Mouse (Mus musculus) kidney, embryonic 16.5 days (tissue): Measurements from ENCODE around the gene Sltm. TPM values are rescaled to one million over a fixed set of nuclear protein-coding genes. Genes with fewer than 3 reads are reported as not detected.

Experiments
- ATAC-seq: fragments of 200-750 bp; cut with Nextera tagmentation; 2 replicates; pipeline ENCODE4 v1.8.0; 2017; ENCODE audit warnings: moderate TSS enrichment; ENCODE audit not compliant: low FRiP score, low TSS enrichment
- H3K27ac ChIP-seq: fragments of 300-500 bp; sonication (generic); 2 replicates; pipeline ENCODE4 v1.5.1; 2014; ENCODE audit warnings: low read length
- H3K27me3 ChIP-seq: fragments of 300-500 bp; sonication (generic); 2 replicates; pipeline ENCODE4 v1.6.1; 2014; ENCODE audit warnings: low read length, control low read depth, mixed read lengths; ENCODE audit not compliant: insufficient read depth
- H3K36me3 ChIP-seq: fragments of 300-500 bp; sonication (generic); 2 replicates; pipeline ENCODE4 v1.6.1; 2014; ENCODE audit warnings: low read length, control low read depth, mixed read lengths; ENCODE audit not compliant: insufficient read depth
- H3K4me1 ChIP-seq: fragments of 300-500 bp; sonication (generic); 2 replicates; pipeline ENCODE4 v1.6.1; 2014; ENCODE audit warnings: low read length, control low read depth, mixed read lengths; ENCODE audit not compliant: insufficient read depth
- H3K4me2 ChIP-seq: fragments of 300-500 bp; sonication (generic); replicated peaks from 2 replicates; pipeline ENCODE4 v1.6.1; 2014; ENCODE audit warnings: low read depth, low read length
- H3K4me3 ChIP-seq: fragments of 300-500 bp; sonication (generic); 2 replicates; pipeline ENCODE4 v1.5.1; 2014; ENCODE audit warnings: mild to moderate bottlenecking, low read length
- H3K9ac ChIP-seq: fragments of 300-500 bp; sonication (generic); replicated peaks from 2 replicates; pipeline ENCODE4 v1.6.1; 2014; ENCODE audit warnings: low read length
- H3K9me3 ChIP-seq: fragments of 300-500 bp; sonication (generic); 2 replicates; pipeline ENCODE4 v1.6.1; 2016; ENCODE audit warnings: low read length, control low read depth
- WGBS: fragments of 180-500 bp; shearing (Covaris S2); extraction: QIAGEN DNeasy Blood & Tissue Kit; methylation state at CpG from one replicate; pipeline ENCODE4 v1.1.7; 2014; 5-methylcytosine and 5-hydroxymethylcytosine counted together
- polyA plus RNA-seq: library from polyadenylated mRNA; unstranded; fragments of >200 nt; fragmentation: Nextera tagmentation; extraction: Ambion mirVana; gene quantifications from 2 replicates; pipeline ENCODE4 v1.2.1, GENCODE M21; 2015

Gene Sltm
- 49.2 and 63.8 TPM in 2 replicates for polyA plus RNA-seq

- peak; percentile 96 for ATAC-seq
- H3K27me3 ChIP-seq, result no peaks in the 10 kb centered on the region
Measured at GRCm38 (mm10) chr9:70542305-70543041, at the start of gene Sltm. Sltm (plus strand) TSS chr9:70542754.

GRCm38 (mm10) chr9:70493038-70493437 is 49.5 kb upstream of the Sltm start:
- no peak overlapping the region for H3K27ac ChIP-seq
- no peak for ATAC-seq
- peaks cover 3% of the 10 kb centered on the region for H3K36me3 ChIP-seq
- WGBS, result 92% methylated on average over 2 of the region's 2 CpGs
- H3K9ac ChIP-seq, result no peak overlapping the region
- H3K9me3 ChIP-seq, result no peaks in the 10 kb centered on the region
- H3K4me1 ChIP-seq, result no peaks in the 10 kb centered on the region
- H3K4me2 ChIP-seq, result no peak overlapping the region
- no peaks in the 10 kb centered on the region for H3K27me3 ChIP-seq
- H3K4me3 ChIP-seq, result no peak overlapping the region

More at GRCm38 (mm10) chr9:70542305-70543041, at the start of gene Sltm:
- Histone ChIP-seq H3K9ac (peak within 1 kb of the TSS; percentile 94), H3K36me3 (no peaks in the 10 kb centered on the region), H3K4me2 (peak within 1 kb of the TSS; percentile 87), H3K27ac (peak within 1 kb of the TSS; percentile 99), H3K4me3 (peak within 1 kb of the TSS; percentile 86), H3K9me3 (no peaks in the 10 kb centered on the region), H3K4me1 (peaks cover 18% of the 10 kb centered on the region)
- whole genome bisulfite sequencing, result under 1% methylated on average over 68 of the region's 75 CpGs

- no peaks in the 10 kb centered on the region; the same call in 1 of the 2 replicates for H3K36me3 ChIP-seq
- ATAC-seq, result no peak
- H3K27ac ChIP-seq, result no peak overlapping the region
Measured at GRCm38 (mm10) chr9:70496990-70497389, 45.6 kb upstream of the Sltm start.

GRCm38 (mm10) chr9:70502284-70503014 is 40.1 kb upstream of the Sltm start:
- Histone ChIP-seq H3K4me2 (peak overlapping the region; percentile 70), H3K27me3 (no peaks in the 10 kb centered on the region), H3K27ac (peak overlapping the region; percentile 96), H3K36me3 (no peaks in the 10 kb centered on the region), H3K9me3 (no peaks in the 10 kb centered on the region), H3K9ac (peak overlapping the region; percentile 89), H3K4me3 (peak overlapping the region; percentile 98), H3K4me1 (peaks cover 16% of the 10 kb centered on the region)
- ATAC-seq, result no peak
- WGBS, result 33% methylated on average over 10 of the region's 10 CpGs

More at GRCm38 (mm10) chr9:70496990-70497389, 45.6 kb upstream of the Sltm start:
- H3K4me2 ChIP-seq, result no peak overlapping the region
- no peaks in the 10 kb centered on the region for H3K9me3 ChIP-seq
- peaks cover 5% of the 10 kb centered on the region for H3K4me1 ChIP-seq
- H3K27me3 ChIP-seq, result no peaks in the 10 kb centered on the region
- no peak overlapping the region for H3K9ac ChIP-seq
- H3K4me3 ChIP-seq, result no peak overlapping the region

GRCm38 (mm10) chr9:70503015-70503603 is 39.4 kb upstream of the Sltm start:
- Histone ChIP-seq H3K4me2 (peak overlapping the region; percentile 70), H3K4me1 (peaks cover 16% of the 10 kb centered on the region), H3K27me3 (no peaks in the 10 kb centered on the region), H3K36me3 (no peaks in the 10 kb centered on the region), H3K27ac (peak overlapping the region; percentile 96), H3K9ac (peak overlapping the region; percentile 89), H3K4me3 (peak overlapping the region; percentile 98), H3K9me3 (no peaks in the 10 kb centered on the region)
- WGBS, result under 1% methylated on average over 49 of the region's 70 CpGs
- peak; percentile 94 for ATAC-seq

GRCm38 (mm10) chr9:70503626-70504041 is 38.9 kb upstream of the Sltm start, which contains the start of gene Rnf111:
Rnf111 (minus strand) TSS chr9:70503725.
- H3K27me3 ChIP-seq, result no peaks in the 10 kb centered on the region
- peak within 1 kb of the TSS; percentile 89 for H3K9ac ChIP-seq
- H3K4me2 ChIP-seq, result peak within 1 kb of the TSS; percentile 70
- H3K4me3 ChIP-seq, result peak within 1 kb of the TSS; percentile 98
- H3K27ac ChIP-seq, result peak within 1 kb of the TSS; percentile 96
- ATAC-seq, result peak; percentile 97
- peaks cover 16% of the 10 kb centered on the region for H3K4me1 ChIP-seq
- H3K9me3 ChIP-seq, result no peaks in the 10 kb centered on the region
- under 1% methylated on average over 44 of the region's 45 CpGs for WGBS
- no peaks in the 10 kb centered on the region for H3K36me3 ChIP-seq

GRCm38 (mm10) chr9:70506186-70506585 is 36.4 kb upstream of the Sltm start:
- Histone ChIP-seq H3K36me3 (no peaks in the 10 kb centered on the region), H3K27ac (no peak overlapping the region), H3K4me2 (no peak overlapping the region), H3K9me3 (no peaks in the 10 kb centered on the region), H3K27me3 (no peaks in the 10 kb centered on the region), H3K4me3 (no peak overlapping the region), H3K9ac (no peak overlapping the region), H3K4me1 (peaks cover 16% of the 10 kb centered on the region)
- WGBS, result 36% methylated on average over 2 of the region's 2 CpGs
- no peak for ATAC-seq

GRCm38 (mm10) chr9:70506787-70507186 is 35.8 kb upstream of the Sltm start:
- ATAC-seq, result no peak
- peak overlapping the region; percentile 25; the same call in 1 of the 2 replicates for H3K27ac ChIP-seq
- 66% methylated on average over 8 of the region's 8 CpGs for WGBS

GRCm38 (mm10) chr9:70509906-70510525 is 32.5 kb upstream of the Sltm start:
- Histone ChIP-seq H3K4me3 (no peak overlapping the region), H3K27ac (no peak overlapping the region), H3K9me3 (no peaks in the 10 kb centered on the region), H3K27me3 (no peaks in the 10 kb centered on the region), H3K4me1 (no peaks in the 10 kb centered on the region), H3K36me3 (no peaks in the 10 kb centered on the region), H3K4me2 (no peak overlapping the region), H3K9ac (no peak overlapping the region)
- ATAC-seq, result no peak
- 64% methylated on average over 4 of the region's 4 CpGs for WGBS

More at GRCm38 (mm10) chr9:70506787-70507186, 35.8 kb upstream of the Sltm start:
- Histone ChIP-seq H3K4me1 (peaks cover 14% of the 10 kb centered on the region), H3K36me3 (no peaks in the 10 kb centered on the region), H3K9ac (no peak overlapping the region), H3K4me3 (no peak overlapping the region), H3K27me3 (no peaks in the 10 kb centered on the region), H3K9me3 (no peaks in the 10 kb centered on the region), H3K4me2 (no peak overlapping the region)
